Mouse (Mus musculus) spleen, embryonic (tissue): ENCODE measurements around the gene Iqcf3.
"Not testable (repeated sequence)": the region's sequence is repeated elsewhere in the genome, so short reads cannot be mapped to it uniquely, and the experiment has no call there.

Experiments
- CTCF ChIA-PET: fragments of 350-600 bp; sonication (Branson Sonifier 250); formaldehyde crosslinking; loops from one replicate; lab custom pipeline; 2022; lab: Charles Lee

Iqcf3 gene

GRCm38 (mm10) chr9:106509356-106509755, 52.1 kb downstream of the Iqcf3 start:
- CTCF ChIA-PET, result no interaction called here

- CTCF ChIA-PET, result no interaction called here
Measured at GRCm38 (mm10) chr9:106504246-106504645, 57.2 kb downstream of the Iqcf3 start.

GRCm38 (mm10) chr9:106501846-106502245, 59.6 kb downstream of the Iqcf3 start:
- CTCF ChIA-PET, result no interaction called here

GRCm38 (mm10) chr9:106499667-106500066, 61.8 kb downstream of the Iqcf3 start, which contains the start of gene Iqcf1:
Gene Iqcf1 (plus strand): TSS chr9:106499967.
- CTCF ChIA-PET, result no interaction called here

GRCm38 (mm10) chr9:106487602-106488001, 73.8 kb downstream of the Iqcf3 start:
- CTCF ChIA-PET, result not testable (repeated sequence)

- CTCF ChIA-PET, result no interaction called here
Measured at GRCm38 (mm10) chr9:106485076-106485475, 76.4 kb downstream of the Iqcf3 start.

GRCm38 (mm10) chr9:106483606-106484005, 77.8 kb downstream of the Iqcf3 start:
- CTCF ChIA-PET, result no interaction called here

GRCm38 (mm10) chr9:106483136-106483535, 78.3 kb downstream of the Iqcf3 start:
- CTCF ChIA-PET, result no interaction called here

- CTCF ChIA-PET, result no interaction called here
Measured at GRCm38 (mm10) chr9:106482578-106483115, 78.8 kb downstream of the Iqcf3 start.

GRCm38 (mm10) chr9:106481676-106482075, 79.8 kb downstream of the Iqcf3 start:
- CTCF ChIA-PET, result no interaction called here

GRCm38 (mm10) chr9:106481075-106481474, 80.4 kb downstream of the Iqcf3 start:
- CTCF ChIA-PET, result interaction anchor here (0.7 kb wide), 1 partner anchor 43 kb away, joined by 5 read pairs; the partner anchor contains the start of gene Acy1

GRCm38 (mm10) chr9:106480541-106480940, 80.9 kb downstream of the Iqcf3 start:
- CTCF ChIA-PET, result interaction anchor here (0.7 kb wide), 1 partner anchor 43 kb away, joined by 5 read pairs; the partner anchor contains the start of gene Acy1

- CTCF ChIA-PET, result no interaction called here
Measured at GRCm38 (mm10) chr9:106478101-106478500, 83.3 kb downstream of the Iqcf3 start.

GRCm38 (mm10) chr9:106477649-106478048, 83.8 kb downstream of the Iqcf3 start:
- CTCF ChIA-PET, result interaction anchor here (0.5 to 1.6 kb wide), 3 partner anchors 50 to 1095 kb away, joined by 3 to 12 read pairs (median 4); no protein-coding TSS in a partner anchor

GRCm38 (mm10) chr9:106476924-106477484, 84.4 kb downstream of the Iqcf3 start, which contains the start of gene Parp3:
Gene Parp3 (minus strand): TSS chr9:106476949.
- CTCF ChIA-PET, result interaction anchor here (0.5 to 1.6 kb wide), 6 partner anchors 29 to 1096 kb away, joined by 3 to 12 read pairs (median 4); partner anchors contain the start of genes Abhd14a and Abhd14b

- CTCF ChIA-PET, result interaction anchor here (0.9 to 1.6 kb wide), 4 partner anchors 28 to 55 kb away, joined by 3 to 6 read pairs (median 4); partner anchors contain the start of genes Abhd14a and Abhd14b
Measured at GRCm38 (mm10) chr9:106476002-106476923, 85.2 kb downstream of the Iqcf3 start.

GRCm38 (mm10) chr9:106475663-106476001, 85.8 kb downstream of the Iqcf3 start, which contains the start of gene Rrp9:
Gene Rrp9 (plus strand): TSS chr9:106475963.
- CTCF ChIA-PET, result no interaction called here

GRCm38 (mm10) chr9:106475046-106475445, 86.4 kb downstream of the Iqcf3 start:
- CTCF ChIA-PET, result interaction anchor here (0.6 kb wide), 1 partner anchor 176 kb away, joined by 5 read pairs; no protein-coding TSS in a partner anchor

GRCm38 (mm10) chr9:106474456-106474855, 87.0 kb downstream of the Iqcf3 start:
- CTCF ChIA-PET, result interaction anchor here (0.6 to 1.1 kb wide), 5 partner anchors 29 to 1074 kb away, joined by 3 to 8 read pairs (median 3); no protein-coding TSS in a partner anchor

- CTCF ChIA-PET, result interaction anchor here (0.6 to 1.1 kb wide), 3 partner anchors 28 to 1074 kb away, joined by 3 to 8 read pairs (median 3); no protein-coding TSS in a partner anchor
Measured at GRCm38 (mm10) chr9:106473753-106474105, 87.7 kb downstream of the Iqcf3 start.

- CTCF ChIA-PET, result interaction anchor here (1.1 kb wide), 1 partner anchor 1075 kb away, joined by 3 read pairs; no protein-coding TSS in a partner anchor
Measured at GRCm38 (mm10) chr9:106473081-106473752, 88.2 kb downstream of the Iqcf3 start.
